Mouse (Mus musculus): ENCODE data around the gene Iqsec3.

- TF ChIP-seq CTCF (IDR thresholded peaks at IDR 0.05; ENCODE audit: low read depth), result no peak
- no peak for TF ChIP-seq EP300 (IDR thresholded peaks at IDR 0.05; ENCODE audit: low read depth)
Measured at GRCm38 (mm10) chr6:121356041-121356440, 117.4 kb downstream of the Iqsec3 start.

All from heart, postnatal 0 days (tissue).